Mouse (Mus musculus): ENCODE measurements at regions not wholly inside any gene's neighbourhood (a gene's known extent, or its start where the extent isn't known, plus 50 kb on each side); places are given as distances from the start of the nearest gene placed in this dataset.

- Histone ChIP-seq H3K4me3 (ENCODE audit: extremely low read depth, insufficient read depth, insufficient read length) (no peak overlapping the region), H3K27ac (ENCODE audit: insufficient read depth, low read length) (no peak overlapping the region), H3K4me1 (ENCODE audit: control insufficient read depth, insufficient read depth, insufficient read length) (no peaks in the 10 kb centered on the region), H3K27me3 (ENCODE audit: control insufficient read depth, insufficient read depth, low read length) (no peaks in the 10 kb centered on the region), H3K36me3 (ENCODE audit: control insufficient read depth, insufficient read depth, low read length) (no peaks in the 10 kb centered on the region)
- no peak for DNase-seq (ENCODE audit: low read depth in 1 of 2, low spot score in 2 of 2)
- WGBS, result 80% methylated on average over 3 of the region's 3 CpGs
- TF ChIP-seq POLR2A (IDR thresholded peaks at IDR 0.05; ENCODE audit: low read depth, low read length), result no peak
- no peak for TF ChIP-seq CTCF (IDR thresholded peaks at IDR 0.05; ENCODE audit: extremely low read depth, insufficient read depth, insufficient read length, insufficient replicate concordance)
Measured at GRCm38 (mm10) chr1:61238668-61239067, 260.9 kb downstream of the Icos start.

- H3K36me3 ChIP-seq (ENCODE audit: control insufficient read depth, insufficient read depth, low read length), result no peaks in the 10 kb centered on the region
- TF ChIP-seq POLR2A (IDR thresholded peaks at IDR 0.05; ENCODE audit: low read depth, low read length), result no peak
- no peak for TF ChIP-seq CTCF (IDR thresholded peaks at IDR 0.05; ENCODE audit: extremely low read depth, insufficient read depth, insufficient read length, insufficient replicate concordance)
- no peak for DNase-seq (ENCODE audit: low read depth in 1 of 2, low spot score in 2 of 2)
- no peak overlapping the region for H3K27ac ChIP-seq (ENCODE audit: insufficient read depth, low read length)
- no peaks in the 10 kb centered on the region for H3K27me3 ChIP-seq (ENCODE audit: control insufficient read depth, insufficient read depth, low read length)
- no peak overlapping the region for H3K4me3 ChIP-seq (ENCODE audit: extremely low read depth, insufficient read depth, insufficient read length)
- no peaks in the 10 kb centered on the region for H3K4me1 ChIP-seq (ENCODE audit: control insufficient read depth, insufficient read depth, insufficient read length)
Measured at GRCm38 (mm10) chr1:61257561-61257960, 279.8 kb downstream of the Icos start.

GRCm38 (mm10) chr1:61263466-61263865 is 285.7 kb downstream of the Icos start:
- Histone ChIP-seq H3K4me3 (ENCODE audit: extremely low read depth, insufficient read depth, insufficient read length) (no peak overlapping the region), H3K36me3 (ENCODE audit: control insufficient read depth, insufficient read depth, low read length) (no peaks in the 10 kb centered on the region), H3K27ac (ENCODE audit: insufficient read depth, low read length) (no peak overlapping the region), H3K4me1 (ENCODE audit: control insufficient read depth, insufficient read depth, insufficient read length) (no peaks in the 10 kb centered on the region), H3K27me3 (ENCODE audit: control insufficient read depth, insufficient read depth, low read length) (no peaks in the 10 kb centered on the region)
- TF ChIP-seq POLR2A (IDR thresholded peaks at IDR 0.05; ENCODE audit: low read depth, low read length), result no peak
- 83% methylated on average over 10 of the region's 10 CpGs for WGBS
- no peak for DNase-seq (ENCODE audit: low read depth in 1 of 2, low spot score in 2 of 2)

- Histone ChIP-seq H3K4me3 (ENCODE audit: extremely low read depth, insufficient read depth, insufficient read length) (no peak overlapping the region), H3K4me1 (ENCODE audit: control insufficient read depth, insufficient read depth, insufficient read length) (no peaks in the 10 kb centered on the region), H3K27me3 (ENCODE audit: control insufficient read depth, insufficient read depth, low read length) (no peaks in the 10 kb centered on the region), H3K36me3 (ENCODE audit: control insufficient read depth, insufficient read depth, low read length) (no peaks in the 10 kb centered on the region), H3K27ac (ENCODE audit: insufficient read depth, low read length) (no peak overlapping the region)
- 72% methylated on average over 4 of the region's 4 CpGs for WGBS
- TF ChIP-seq POLR2A (IDR thresholded peaks at IDR 0.05; ENCODE audit: low read depth, low read length) (no peak), CTCF (IDR thresholded peaks at IDR 0.05; ENCODE audit: extremely low read depth, insufficient read depth, insufficient read length, insufficient replicate concordance) (no peak)
- DNase-seq (ENCODE audit: low read depth in 1 of 2, low spot score in 2 of 2), result no peak
Measured at GRCm38 (mm10) chr1:61265706-61266127, 288.0 kb downstream of the Icos start.

GRCm38 (mm10) chr1:61273843-61274242 is 296.1 kb downstream of the Icos start:
- no peak overlapping the region for H3K27ac ChIP-seq (ENCODE audit: insufficient read depth, low read length)
- no peaks in the 10 kb centered on the region; the same call in 1 of the 2 replicates for H3K27me3 ChIP-seq (ENCODE audit: control insufficient read depth, insufficient read depth, low read length)
- WGBS, result 88% methylated on average over 4 of the region's 4 CpGs
- no peaks in the 10 kb centered on the region for H3K4me1 ChIP-seq (ENCODE audit: control insufficient read depth, insufficient read depth, insufficient read length)
- H3K36me3 ChIP-seq (ENCODE audit: control insufficient read depth, insufficient read depth, low read length), result no peaks in the 10 kb centered on the region
- DNase-seq (ENCODE audit: low read depth in 1 of 2, low spot score in 2 of 2), result no peak
- TF ChIP-seq CTCF (IDR thresholded peaks at IDR 0.05; ENCODE audit: extremely low read depth, insufficient read depth, insufficient read length, insufficient replicate concordance), result no peak
- no peak for TF ChIP-seq POLR2A (IDR thresholded peaks at IDR 0.05; ENCODE audit: low read depth, low read length)
- no peak overlapping the region for H3K4me3 ChIP-seq (ENCODE audit: extremely low read depth, insufficient read depth, insufficient read length)

GRCm38 (mm10) chr1:61274244-61274643 is 296.5 kb downstream of the Icos start:
- 92% methylated on average over 1 of the region's 1 CpGs for WGBS

GRCm38 (mm10) chr1:61277170-61277710 is 299.5 kb downstream of the Icos start:
- Histone ChIP-seq H3K27me3 (ENCODE audit: control insufficient read depth, insufficient read depth, low read length) (no peaks in the 10 kb centered on the region; the same call in 1 of the 2 replicates), H3K4me1 (ENCODE audit: control insufficient read depth, insufficient read depth, insufficient read length) (no peaks in the 10 kb centered on the region), H3K27ac (ENCODE audit: insufficient read depth, low read length) (no peak overlapping the region), H3K4me3 (ENCODE audit: extremely low read depth, insufficient read depth, insufficient read length) (no peak overlapping the region), H3K36me3 (ENCODE audit: control insufficient read depth, insufficient read depth, low read length) (no peaks in the 10 kb centered on the region)
- TF ChIP-seq CTCF (IDR thresholded peaks at IDR 0.05; ENCODE audit: extremely low read depth, insufficient read depth, insufficient read length, insufficient replicate concordance) (no peak), POLR2A (IDR thresholded peaks at IDR 0.05; ENCODE audit: low read depth, low read length) (no peak)
- no peak for DNase-seq (ENCODE audit: low read depth in 1 of 2, low spot score in 2 of 2)
- 73% methylated on average over 4 of the region's 4 CpGs for WGBS

More at GRCm38 (mm10) chr1:61274244-61274643, 296.5 kb downstream of the Icos start:
- Histone ChIP-seq H3K4me3 (ENCODE audit: extremely low read depth, insufficient read depth, insufficient read length) (no peak overlapping the region), H3K27ac (ENCODE audit: insufficient read depth, low read length) (no peak overlapping the region), H3K27me3 (ENCODE audit: control insufficient read depth, insufficient read depth, low read length) (no peaks in the 10 kb centered on the region; the same call in 1 of the 2 replicates), H3K36me3 (ENCODE audit: control insufficient read depth, insufficient read depth, low read length) (no peaks in the 10 kb centered on the region), H3K4me1 (ENCODE audit: control insufficient read depth, insufficient read depth, insufficient read length) (no peaks in the 10 kb centered on the region)
- no peak for TF ChIP-seq CTCF (IDR thresholded peaks at IDR 0.05; ENCODE audit: extremely low read depth, insufficient read depth, insufficient read length, insufficient replicate concordance)
- DNase-seq (ENCODE audit: low read depth in 1 of 2, low spot score in 2 of 2), result no peak
